Mouse (Mus musculus) layer of hippocampus, adult 9-10 months (tissue): ENCODE results near the gene Il1rap.

Experiments
- DNase-seq: peaks from one replicate; pipeline ENCODE4 v3.0.0; 2022; ENCODE audit warnings: low spot score

Gene Il1rap

GRCm38 (mm10) chr16:26612499-26613220 is 31.2 kb downstream of the Il1rap start:
- no peak for DNase-seq

- no peak for DNase-seq
These were observed 41.6 kb downstream of the Il1rap start for GRCm38 (mm10) chr16:26623141-26623540.

- DNase-seq: no peak
These were observed 44.6 kb downstream of the Il1rap start for GRCm38 (mm10) chr16:26626065-26626464.

GRCm38 (mm10) chr16:26634800-26635199 is 53.3 kb downstream of the Il1rap start:
- DNase-seq: no peak

GRCm38 (mm10) chr16:26643077-26643476 is 61.6 kb downstream of the Il1rap start:
- DNase-seq: no peak

GRCm38 (mm10) chr16:26646066-26646465 is 64.6 kb downstream of the Il1rap start:
- no peak for DNase-seq

GRCm38 (mm10) chr16:26647036-26647435 is 65.5 kb downstream of the Il1rap start:
- DNase-seq: no peak

- no peak for DNase-seq
These were observed 81.4 kb downstream of the Il1rap start for GRCm38 (mm10) chr16:26662722-26663436.

GRCm38 (mm10) chr16:26666401-26666800 is 84.9 kb downstream of the Il1rap start:
- peak; percentile 47 for DNase-seq

- no peak for DNase-seq
These were observed 87.6 kb downstream of the Il1rap start for GRCm38 (mm10) chr16:26669081-26669480.

- no peak for DNase-seq
These were observed 98.9 kb downstream of the Il1rap start for GRCm38 (mm10) chr16:26680381-26680780.

- DNase-seq: no peak
These were observed 108.3 kb downstream of the Il1rap start for GRCm38 (mm10) chr16:26689771-26690170.

- no peak for DNase-seq
These were observed 109.8 kb downstream of the Il1rap start for GRCm38 (mm10) chr16:26691294-26691693.

GRCm38 (mm10) chr16:26698076-26698475 is 116.6 kb downstream of the Il1rap start:
- DNase-seq: no peak

GRCm38 (mm10) chr16:26700440-26701103 is 119.1 kb downstream of the Il1rap start:
- no peak for DNase-seq

- no peak for DNase-seq
These were observed 124.3 kb downstream of the Il1rap start for GRCm38 (mm10) chr16:26705658-26706371.

- no peak for DNase-seq
These were observed 125.0 kb downstream of the Il1rap start for GRCm38 (mm10) chr16:26706503-26706902.

GRCm38 (mm10) chr16:26710922-26711321 is 129.4 kb downstream of the Il1rap start:
- DNase-seq: no peak

GRCm38 (mm10) chr16:26713538-26714316 is 132.2 kb downstream of the Il1rap start:
- no peak for DNase-seq

GRCm38 (mm10) chr16:26722464-26722863 is 141.0 kb downstream of the Il1rap start:
- DNase-seq: no peak

- DNase-seq: no peak
These were observed 142.6 kb downstream of the Il1rap start for GRCm38 (mm10) chr16:26723952-26724747.
